Mouse (Mus musculus) spleen, adult 2 months (tissue): ENCODE data around the gene Atp6v0b.

Experiments
- CTCF ChIP-seq: fragments of 200-500 bp; IDR thresholded peaks from 2 replicates; pipeline ENCODE4 v1.5.1; 2011; ENCODE audit warnings: mild to moderate bottlenecking, inconsistent platforms; ENCODE audit not compliant: insufficient read depth, insufficient read length, insufficient replicate concordance; ENCODE audit errors: extremely low read depth
- POLR2A ChIP-seq: fragments of 200-500 bp; IDR thresholded peaks from 2 replicates; pipeline ENCODE4 v1.6.1; 2011; ENCODE audit warnings: low read depth, low read length, inconsistent platforms

DNA sequence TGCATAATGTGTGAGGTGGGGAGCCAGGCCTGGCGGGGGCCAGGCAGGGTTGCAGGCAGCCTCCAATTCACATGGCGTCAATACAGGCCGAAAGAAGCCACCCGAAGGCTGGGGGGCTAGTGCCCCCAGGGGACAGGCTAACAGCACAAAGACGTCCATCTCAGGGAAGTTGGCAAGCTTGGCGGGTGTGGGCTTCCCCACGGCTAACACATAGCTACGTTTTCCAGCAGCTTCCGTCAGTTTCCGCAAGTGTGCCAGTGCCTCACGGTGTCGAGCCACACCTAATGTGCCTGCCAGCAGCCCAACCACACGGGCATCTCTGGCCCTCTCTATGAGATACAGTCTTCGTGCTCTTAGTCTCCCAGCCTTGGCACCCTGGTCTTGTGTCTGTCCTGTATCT, 2.9 kb upstream of the Atp6v0b start:
- TF ChIP-seq POLR2A = no peak
- TF ChIP-seq CTCF = no peak
